Mouse (Mus musculus) gastrocnemius, adult 2 months (tissue): ENCODE measurements around the gene Ptprz1. TPM values are rescaled to one million over a fixed set of nuclear protein-coding genes. Genes with fewer than 3 reads are reported as not detected.

ENCODE experiments used
- DNase-seq: peaks from one replicate; pipeline ENCODE4 v3.0.0; 2022
- H3K27ac ChIP-seq: fragments of 200-600 bp; 2 replicates; pipeline ENCODE4 v1.8.1; 2022; ENCODE audit warnings: mild to moderate bottlenecking
- H3K4me3 ChIP-seq: fragments of 200-600 bp; 2 replicates; pipeline ENCODE4 v1.8.1; 2022; ENCODE audit warnings: mild to moderate bottlenecking, moderate library complexity
- CTCF ChIP-seq: fragments of 200-600 bp; IDR thresholded peaks from 2 replicates; pipeline ENCODE4 v1.8.1; 2022; ENCODE audit warnings: antibody characterized with exemption, mild to moderate bottlenecking, moderate library complexity
- intact Hi-C: fragments of 180-260 bp; cut with DNase I; formaldehyde crosslinking; loops from one replicate; pipeline ENCODE4 v1.15.1; 2025
- long read RNA-seq, 2 experiments: library from polyadenylated mRNA; stranded (forward); transcript quantifications; one replicate each; pipeline ENCODE4 v2.0.0; 2021
- total RNA-seq, 2 experiments: library from RNA; stranded (reverse); gene quantifications; 2 replicates each; pipeline ENCODE4 v1.2.3; 2021

The Ptprz1 gene
- total RNA-seq = under 1 TPM; 0.10 to 0.22 TPM
- long read RNA-seq, experiment 1 = 0 reads
- long read RNA-seq, experiment 2 = 0 reads

DNA sequence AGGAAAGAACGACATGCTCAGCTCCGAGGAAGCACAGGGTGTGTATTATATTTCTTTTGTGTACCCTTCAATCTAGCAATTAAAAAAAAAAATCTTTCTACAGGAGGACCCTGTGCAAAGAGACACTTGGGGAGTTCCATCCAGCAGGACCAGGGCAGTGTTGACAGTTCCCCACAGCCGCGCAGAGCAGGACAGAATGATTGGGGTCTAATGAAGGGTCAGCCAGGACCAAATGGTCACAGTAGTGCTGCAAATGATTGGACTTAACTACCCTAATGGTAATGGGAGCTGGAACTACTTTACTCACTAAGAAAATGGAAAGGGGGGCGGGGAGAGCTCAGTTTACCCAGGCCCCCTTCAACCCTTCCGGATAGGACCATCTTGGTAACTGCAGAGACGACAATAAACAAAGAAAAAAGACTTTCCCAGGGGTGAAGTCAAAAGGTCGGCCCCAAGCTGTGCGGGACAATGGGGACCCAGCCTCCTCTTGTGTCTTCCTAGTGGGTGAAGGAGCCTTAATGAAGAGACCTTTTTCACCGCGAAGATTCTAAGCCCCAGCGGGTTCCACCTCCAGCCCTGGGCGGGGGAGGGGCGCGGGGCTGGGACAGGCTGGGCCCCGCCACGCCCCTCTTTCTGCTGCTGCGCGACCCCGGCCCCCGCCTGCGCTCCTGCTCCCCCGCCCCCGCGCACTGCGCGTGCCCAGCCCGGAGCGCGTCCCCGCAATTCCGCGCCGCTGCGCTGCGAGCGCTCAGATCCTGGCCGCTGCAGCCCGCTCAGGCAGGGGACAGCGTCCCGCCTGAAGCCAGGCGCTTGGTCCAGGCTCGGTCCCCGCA is at the start of gene Ptprz1:
Gene Ptprz1 (plus strand): TSS at position 722 of the 833 bp plus-strand sequence.
- Histone ChIP-seq H3K27ac (no peak within 1 kb of the TSS), H3K4me3 (peak within 1 kb of the TSS; percentile 72)
- intact Hi-C loops = no loop called here
- peak; percentile 30 for DNase-seq
- TF ChIP-seq CTCF = no peak

- no peak for DNase-seq
- intact Hi-C loops = no loop called here
- Histone ChIP-seq H3K27ac (no peak overlapping the region), H3K4me3 (no peak overlapping the region)
- no peak for TF ChIP-seq CTCF
Measured at GRCm38 (mm10) chr6:22833637-22834036, 41.7 kb upstream of the Ptprz1 start.

GRCm38 (mm10) chr6:22834100-22834970 is 41.0 kb upstream of the Ptprz1 start:
- DNase-seq = no peak
- no peak for TF ChIP-seq CTCF
- H3K27ac ChIP-seq = no peak overlapping the region
- H3K4me3 ChIP-seq = no peak overlapping the region
- intact Hi-C loops = no loop called here

- no peak for DNase-seq
- no peak for TF ChIP-seq CTCF
- Histone ChIP-seq H3K4me3 (peak overlapping the region; percentile 72), H3K27ac (no peak overlapping the region)
- intact Hi-C loops = no loop called here
Measured at GRCm38 (mm10) chr6:22875614-22876541, 576 bp downstream of the Ptprz1 start.

DNA sequence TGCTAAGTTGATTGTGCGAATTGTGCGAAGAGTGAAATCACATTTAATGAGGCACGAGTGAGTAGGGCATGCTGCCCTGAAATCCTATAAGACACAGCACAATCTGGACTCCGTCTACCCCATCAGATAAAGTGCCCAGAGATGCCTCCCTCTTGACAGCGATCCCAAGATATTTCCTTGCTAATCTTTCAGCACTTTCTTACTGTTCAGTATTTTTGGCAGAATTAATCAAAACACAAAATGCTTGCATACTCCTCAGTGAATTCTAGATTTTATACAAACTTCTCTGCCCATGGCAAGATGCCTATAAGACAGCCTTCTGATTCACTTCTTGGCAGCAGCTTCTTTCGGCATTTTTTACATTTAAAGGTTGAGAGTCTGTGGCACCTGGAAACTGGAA is 12.7 kb downstream of the Ptprz1 start:
- no peak for TF ChIP-seq CTCF
- intact Hi-C loops = no loop called here

DNA sequence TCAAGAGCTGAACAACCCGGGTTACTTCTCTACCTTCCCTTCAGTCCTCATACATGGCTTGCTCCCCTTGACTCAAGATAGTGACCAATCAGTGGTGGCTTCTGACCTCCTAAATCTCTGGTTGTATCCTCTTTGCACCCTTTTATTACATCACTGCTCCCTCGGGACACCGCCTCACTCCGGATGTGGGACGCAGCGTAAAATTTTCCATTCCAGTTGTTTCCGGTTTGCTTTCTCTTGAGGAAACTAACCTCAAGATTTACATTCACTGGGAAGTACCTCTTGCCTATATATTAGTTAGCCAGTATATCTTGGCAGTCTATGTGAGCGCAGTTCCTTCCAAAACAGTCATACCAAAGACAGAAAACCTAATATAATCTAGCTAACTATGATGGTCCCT is 14.0 kb downstream of the Ptprz1 start:
- no peak overlapping the region for H3K27ac ChIP-seq
- no peak for TF ChIP-seq CTCF
- no peak for DNase-seq
- no peak overlapping the region for H3K4me3 ChIP-seq
- intact Hi-C loops = no loop called here

More for the DNA sequence above, 12.7 kb downstream of the Ptprz1 start:
- no peak overlapping the region for H3K4me3 ChIP-seq
- DNase-seq = no peak
- no peak overlapping the region for H3K27ac ChIP-seq

DNA sequence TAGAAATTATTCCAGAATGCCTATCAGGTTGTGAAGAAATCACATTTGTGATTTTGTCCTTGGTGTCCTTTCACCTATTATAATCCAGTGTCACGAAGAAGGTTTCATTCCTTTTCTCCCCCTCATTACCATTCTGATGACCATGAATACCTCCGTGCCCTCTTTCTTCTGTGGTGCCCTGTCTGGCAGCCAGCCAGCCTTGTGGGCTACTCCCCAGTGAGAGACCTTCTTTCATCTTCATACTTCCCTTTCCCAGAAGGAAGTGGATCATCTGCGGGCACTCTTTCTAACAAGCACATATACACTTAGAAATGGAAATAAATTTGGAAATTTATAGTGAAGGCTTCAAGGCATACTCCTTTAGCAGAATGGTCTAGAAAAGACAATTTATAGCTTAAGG is 26.7 kb downstream of the Ptprz1 start:
- intact Hi-C loops = no loop called here
- Histone ChIP-seq H3K4me3 (no peak overlapping the region), H3K27ac (no peak overlapping the region)
- DNase-seq = no peak
- no peak for TF ChIP-seq CTCF

GRCm38 (mm10) chr6:22908510-22909256 is 33.4 kb downstream of the Ptprz1 start:
- TF ChIP-seq CTCF = no peak
- DNase-seq = no peak
- intact Hi-C loops = no loop called here
- Histone ChIP-seq H3K4me3 (no peak overlapping the region), H3K27ac (no peak overlapping the region)

GRCm38 (mm10) chr6:22909257-22909907 is 34.1 kb downstream of the Ptprz1 start:
- no peak for DNase-seq
- Histone ChIP-seq H3K4me3 (no peak overlapping the region), H3K27ac (no peak overlapping the region)
- intact Hi-C loops = no loop called here
- TF ChIP-seq CTCF = no peak

DNA sequence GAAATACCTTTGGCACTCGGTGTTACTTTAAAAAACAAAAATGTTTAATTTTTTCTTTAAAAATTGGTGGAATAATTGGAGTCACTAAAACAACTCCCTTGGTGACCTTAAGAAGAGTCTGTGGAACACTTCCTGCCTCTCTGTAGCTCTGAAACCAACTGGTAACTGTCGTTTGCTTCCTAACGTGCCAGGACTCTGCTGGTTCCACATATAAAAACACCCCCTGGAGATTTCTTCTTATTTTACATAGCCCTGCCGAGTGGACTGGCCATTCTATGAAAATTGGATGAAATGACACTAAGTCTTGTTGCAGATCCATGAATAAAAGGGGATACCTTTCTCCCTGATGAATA is 34.6 kb downstream of the Ptprz1 start:
- H3K27ac ChIP-seq = no peak overlapping the region
- TF ChIP-seq CTCF = no peak
- intact Hi-C loops = no loop called here
- no peak overlapping the region for H3K4me3 ChIP-seq
- DNase-seq = no peak

DNA sequence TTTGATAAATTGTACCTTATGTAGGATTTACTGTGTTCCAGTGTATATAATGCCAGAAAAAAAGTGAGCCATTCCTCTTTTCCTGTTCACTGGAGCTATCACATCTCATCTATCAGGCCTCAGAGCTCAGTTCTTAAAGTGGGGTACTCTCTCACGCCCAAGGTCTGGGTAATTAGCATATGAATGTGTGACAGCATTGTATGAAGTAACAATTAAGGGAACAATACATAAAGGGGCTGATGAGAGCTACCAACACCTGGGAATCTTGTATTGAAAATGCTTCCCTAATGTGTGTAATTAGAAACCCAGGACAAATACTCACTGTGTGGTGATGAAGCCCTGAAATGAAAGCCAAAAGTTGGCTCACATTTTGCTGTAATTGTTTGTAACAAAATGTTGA is 47.6 kb downstream of the Ptprz1 start:
- intact Hi-C loops = no loop called here
- DNase-seq = no peak
- TF ChIP-seq CTCF = no peak
- Histone ChIP-seq H3K27ac (no peak overlapping the region), H3K4me3 (no peak overlapping the region)
